Mouse (Mus musculus) ES-Bruce4 (cell line): ENCODE results near the gene Krtap3-1.

Experiments used
- CTCF ChIP-seq: IDR thresholded peaks from one replicate; pipeline ENCODE4 v1.8.1; 2011; ENCODE audit warnings: low read depth, low read length
- EP300 ChIP-seq: IDR thresholded peaks from 2 replicates; pipeline ENCODE4 v1.6.1; 2011; ENCODE audit warnings: low read depth, low read length; ENCODE audit not compliant: insufficient read depth
- POLR2A ChIP-seq: IDR thresholded peaks from one replicate; pipeline ENCODE4 v1.8.1; 2011; ENCODE audit warnings: low read length; ENCODE audit not compliant: insufficient read depth

DNA sequence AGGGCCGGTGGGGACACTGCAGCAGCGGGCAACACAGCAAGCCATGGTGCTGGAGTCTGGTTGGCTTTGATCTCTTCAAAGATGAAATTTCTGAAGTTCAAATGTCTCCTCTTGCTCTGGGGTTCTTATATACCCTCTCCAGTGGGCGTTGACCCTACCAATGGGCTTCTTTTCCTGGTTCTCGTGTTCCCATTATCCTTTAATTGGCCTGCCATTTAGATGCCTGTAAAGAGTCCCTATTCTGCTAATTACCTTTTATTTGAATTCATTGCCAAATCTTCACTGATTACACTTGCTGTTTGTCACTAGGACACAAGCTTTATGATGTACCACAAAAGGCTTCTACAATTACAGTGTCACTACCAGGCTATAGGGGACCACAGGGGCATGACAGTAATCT is 15.7 kb downstream of the Krtap3-1 start, which contains the start of gene Krtap3-3:
- TF ChIP-seq EP300 (no peak), POLR2A (no peak), CTCF (no peak)
